In the genomic region with DNA sequence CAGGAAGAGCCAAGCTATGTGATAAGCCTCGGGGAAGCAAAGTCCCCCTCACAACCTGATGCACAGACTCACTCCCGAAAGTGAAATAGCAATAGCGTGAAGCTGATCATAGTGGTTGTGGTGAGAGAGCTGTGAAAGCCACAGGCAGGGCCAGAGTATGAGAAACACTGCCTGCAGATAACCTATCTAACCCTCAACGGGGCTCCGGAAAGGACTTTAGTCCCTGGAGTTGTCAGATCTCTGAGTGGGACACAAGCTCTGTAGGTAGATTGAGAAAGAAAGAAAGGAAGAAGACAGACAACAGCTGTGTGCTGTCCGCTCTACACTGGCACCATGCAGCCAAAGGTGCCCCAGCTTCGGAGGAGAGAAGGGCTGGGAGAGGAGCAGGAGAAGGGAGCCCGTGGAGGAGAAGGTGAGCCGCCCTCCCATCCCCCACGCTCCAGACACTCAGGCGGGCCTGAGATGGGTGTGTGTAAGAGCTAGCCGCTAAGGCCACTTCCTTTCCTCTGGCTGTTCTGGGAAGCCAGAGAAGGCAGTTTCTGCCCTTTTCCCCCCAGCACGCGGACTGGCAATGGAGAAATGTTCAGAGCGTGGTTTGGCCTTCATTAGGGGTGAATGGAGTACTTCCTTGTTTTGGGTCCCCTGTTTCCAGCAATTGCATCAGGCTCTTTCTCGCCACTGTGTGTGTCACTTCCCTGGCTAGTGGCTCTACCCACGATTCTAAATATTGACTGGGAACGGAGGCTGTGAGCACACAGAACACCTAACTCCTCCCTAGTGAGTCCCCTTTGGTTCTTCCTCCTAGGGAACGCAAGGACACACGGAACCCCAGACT, we compare ENCODE assay signal across 8 mouse cellular contexts. TPM values are rescaled to one million over a fixed set of nuclear protein-coding genes. Genes with fewer than 3 reads are reported as not detected.
DNase-seq lines count a peak whose midpoint lies in the region; ATAC-seq lines count a peak whose summit lies in the region.

A gene (plus strand): TSS at position 226 of the 835 bp plus-strand sequence.

- H3K9me3 ChIP-seq in hindbrain, embryonic 12.5 days (replicated peaks): no peaks in the 10 kb centered on the region
- no peaks in the 10 kb centered on the region for H3K9me3 ChIP-seq in hindbrain, embryonic 16.5 days (ENCODE audit: control insufficient read depth, low read length)
- no peaks in the 10 kb centered on the region for H3K9me3 ChIP-seq in hindbrain, embryonic 13.5 days
- H3K9me3 ChIP-seq in liver, embryonic 15.5 days (replicated peaks): no peaks in the 10 kb centered on the region

- peaks cover 7% of the 10 kb centered on the region for H3K27me3 ChIP-seq in hindbrain, embryonic 12.5 days
- peaks cover 4% of the 10 kb centered on the region for H3K27me3 ChIP-seq in hindbrain, embryonic 16.5 days (replicated peaks; ENCODE audit: control insufficient read depth, insufficient read depth, low read length)
- peaks cover 12% of the 10 kb centered on the region for H3K27me3 ChIP-seq in hindbrain, embryonic 13.5 days
- peaks cover 8% of the 10 kb centered on the region for H3K27me3 ChIP-seq in liver, embryonic 15.5 days

- WGBS in hindbrain, embryonic 12.5 days: 54% methylated on average over 20 of the region's 20 CpGs
- 67% methylated on average over 20 of the region's 20 CpGs for WGBS in hindbrain, embryonic 16.5 days
- 58% methylated on average over 20 of the region's 20 CpGs for WGBS in hindbrain, embryonic 13.5 days
- 7% methylated on average over 20 of the region's 20 CpGs for WGBS in liver, embryonic 15.5 days (ENCODE audit: insufficient replicate concordance)

- H3K4me1 ChIP-seq in hindbrain, embryonic 12.5 days: peaks cover 4% of the 10 kb centered on the region; the same call in 1 of the 2 replicates
- no peaks in the 10 kb centered on the region for H3K4me1 ChIP-seq in hindbrain, embryonic 16.5 days (ENCODE audit: control insufficient read depth, insufficient read depth, low read depth, low read length)
- 0 out of 2 replicates have a peak, but pooled peaks cover 4% of the 10 kb centered on the region for H3K4me1 ChIP-seq in hindbrain, embryonic 13.5 days (replicated peaks)
- H3K4me1 ChIP-seq in liver, embryonic 15.5 days (replicated peaks): peaks cover 41% of the 10 kb centered on the region

- H3K4me2 ChIP-seq in hindbrain, embryonic 12.5 days (replicated peaks): no peak within 1 kb of the TSS
- H3K4me2 ChIP-seq in hindbrain, embryonic 16.5 days (ENCODE audit: low read length): no peak within 1 kb of the TSS
- H3K4me2 ChIP-seq in hindbrain, embryonic 13.5 days: no peak within 1 kb of the TSS
- peak within 1 kb of the TSS; percentile 78 for H3K4me2 ChIP-seq in liver, embryonic 15.5 days

- ATAC-seq in hindbrain, embryonic 12.5 days (ENCODE audit: low FRiP score): no peak
- ATAC-seq in hindbrain, embryonic 16.5 days: no peak
- no peak for ATAC-seq in hindbrain, embryonic 13.5 days (ENCODE audit: low FRiP score)
- ATAC-seq in liver, embryonic 15.5 days (ENCODE audit: insufficient read depth): peak; percentile 77

- no peak within 1 kb of the TSS for H3K9ac ChIP-seq in hindbrain, embryonic 12.5 days
- no peak within 1 kb of the TSS for H3K9ac ChIP-seq in hindbrain, embryonic 16.5 days (ENCODE audit: low read depth, low read length)
- 0 out of 2 replicates have a peak within 1 kb of the TSS, but pooled peaks have one; percentile 5 for H3K9ac ChIP-seq in hindbrain, embryonic 13.5 days
- H3K9ac ChIP-seq in liver, embryonic 15.5 days: peak within 1 kb of the TSS; percentile 62

- no peaks in the 10 kb centered on the region for H3K36me3 ChIP-seq in hindbrain, embryonic 12.5 days
- no peaks in the 10 kb centered on the region for H3K36me3 ChIP-seq in hindbrain, embryonic 16.5 days (ENCODE audit: control insufficient read depth, insufficient read depth, low read length)
- no peaks in the 10 kb centered on the region for H3K36me3 ChIP-seq in hindbrain, embryonic 13.5 days
- 0 out of 2 replicates have a peak, but pooled peaks cover 2% of the 10 kb centered on the region for H3K36me3 ChIP-seq in liver, embryonic 15.5 days (replicated peaks)

- 0 out of 2 replicates have a peak within 1 kb of the TSS, but pooled peaks have one; percentile 7 for H3K27ac ChIP-seq in hindbrain, embryonic 12.5 days
- no peak within 1 kb of the TSS for H3K27ac ChIP-seq in hindbrain, embryonic 16.5 days (ENCODE audit: low read depth, low read length)
- no peak within 1 kb of the TSS for H3K27ac ChIP-seq in hindbrain, embryonic 13.5 days
- peak within 1 kb of the TSS; percentile 89 for H3K27ac ChIP-seq in liver, embryonic 15.5 days (replicated peaks)

- no peak within 1 kb of the TSS for H3K4me3 ChIP-seq in hindbrain, embryonic 12.5 days
- H3K4me3 ChIP-seq in hindbrain, embryonic 16.5 days (ENCODE audit: low read length): no peak within 1 kb of the TSS
- H3K4me3 ChIP-seq in hindbrain, embryonic 13.5 days: no peak within 1 kb of the TSS
- peak within 1 kb of the TSS; percentile 56 for H3K4me3 ChIP-seq in liver, embryonic 15.5 days (replicated peaks)

- intact Hi-C loops in left cerebral cortex, postnatal 36 days (cut with DNase I): no loop called here

- peak; percentile 44 for DNase-seq in c-Kit-positive CD71-negative TER-119-negative erythroid progenitor cells, embryonic 14.5 days (ENCODE audit: low read depth)
- DNase-seq in spleen, postnatal 4 days (ENCODE audit: low spot score in 2 of 2): peak; percentile 58 to 81
- DNase-seq in left cerebral cortex, postnatal 36 days (ENCODE audit: low spot score in 2 of 2): no peak
- DNase-seq in cerebellum, adult 11 months: no peak

RNA-seq across cellular contexts. Expression of the gene that starts here (rescaled TPM):
- 0.09 TPM in 1 of 2 replicates, not detected in the other for polyA plus RNA-seq in hindbrain, embryonic 12.5 days (2016; fragmentation: Nextera tagmentation; extraction: Ambion mirVana)
- not detected in 2 replicates for polyA plus RNA-seq in hindbrain, embryonic 16.5 days (2015; fragmentation: Nextera tagmentation; extraction: Ambion mirVana)
- 0.14 TPM in 1 of 2 replicates, not detected in the other for polyA plus RNA-seq in hindbrain, embryonic 13.5 days (2015; fragmentation: Nextera tagmentation; extraction: Ambion mirVana)
- 33.1 and 34.7 TPM in 2 replicates for polyA plus RNA-seq in liver, embryonic 15.5 days (2015; fragmentation: Nextera tagmentation; extraction: Ambion mirVana)
- total RNA-seq in left cerebral cortex, postnatal 36 days (2021): under 1 TPM in 1 of 2 experiments, not detected in 1; 0.23 TPM

Comparison
In these comparisons a context has a peak if more than half of its experiments do, and no peak if none do; other contexts are left out.
1. RNA of the gene that starts here (polyA plus RNA-seq): 33.1 to 34.7 TPM in liver, embryonic 15.5 days; 0.09 TPM in hindbrain, embryonic 12.5 days, not detected in hindbrain, embryonic 16.5 days and 0.14 TPM in hindbrain, embryonic 13.5 days; every median in the first group is over 10 times any median in the second.
2. H3K27ac ChIP-seq: peak in hindbrain, embryonic 12.5 days (single experiment) and liver, embryonic 15.5 days (single experiment); none in hindbrain, embryonic 16.5 days (single experiment) and hindbrain, embryonic 13.5 days (single experiment).
3. H3K9ac ChIP-seq: peak in hindbrain, embryonic 13.5 days (single experiment) and liver, embryonic 15.5 days (single experiment); none in hindbrain, embryonic 12.5 days (single experiment) and hindbrain, embryonic 16.5 days (single experiment).
4. DNase-seq: peak in c-Kit-positive CD71-negative TER-119-negative erythroid progenitor cells, embryonic 14.5 days (single experiment) and spleen, postnatal 4 days (2 of 2); none in left cerebral cortex, postnatal 36 days (0 of 2) and cerebellum, adult 11 months (single experiment).